Mouse (Mus musculus) forebrain, embryonic 14.5 days (tissue): ENCODE measurements around the gene Trat1. TPM values are rescaled to one million over a fixed set of nuclear protein-coding genes. Genes with fewer than 3 reads are reported as not detected.

ENCODE experiments used
- ATAC-seq: fragments of 200-750 bp; cut with Nextera tagmentation; 2 replicates; pipeline ENCODE4 v1.8.0; 2017; ENCODE audit warnings: mild to moderate bottlenecking, moderate library complexity
- DNase-seq: peaks from one replicate; pipeline ENCODE4 v3.0.0-alpha.2; 2015; ENCODE audit warnings: low spot score
- H3K27ac ChIP-seq: fragments of 300-500 bp; sonication (generic); 2 replicates; pipeline ENCODE4 v1.5.1; 2014; ENCODE audit warnings: low read depth, mild to moderate bottlenecking, control low read depth, low read length, moderate library complexity
- H3K27me3 ChIP-seq: fragments of 300-500 bp; sonication (generic); replicated peaks from 2 replicates; pipeline ENCODE4 v1.6.1; 2014; ENCODE audit warnings: low read length, control low read depth, mixed read lengths; ENCODE audit not compliant: control insufficient read depth, insufficient read depth
- H3K36me3 ChIP-seq: fragments of 300-500 bp; sonication (generic); 2 replicates; pipeline ENCODE4 v1.6.1; 2014; ENCODE audit warnings: low read length, control low read depth; ENCODE audit not compliant: control insufficient read depth, insufficient read depth
- H3K4me1 ChIP-seq: fragments of 300-500 bp; sonication (generic); 2 replicates; pipeline ENCODE4 v1.6.1; 2014; ENCODE audit warnings: antibody characterized with exemption, low read length, control low read depth; ENCODE audit not compliant: control insufficient read depth, insufficient read depth
- H3K4me2 ChIP-seq: fragments of 300-500 bp; sonication (generic); 2 replicates; pipeline ENCODE4 v1.6.1; 2014; ENCODE audit warnings: mild to moderate bottlenecking, control low read depth, low read length
- H3K4me3 ChIP-seq: fragments of 300-500 bp; sonication (generic); 2 replicates; pipeline ENCODE4 v1.5.1; 2014; ENCODE audit warnings: low read depth, low read length, control low read depth
- H3K9ac ChIP-seq: fragments of 300-500 bp; sonication (generic); 2 replicates; pipeline ENCODE4 v1.6.1; 2014; ENCODE audit warnings: mild to moderate bottlenecking, low read length, control low read depth, moderate library complexity
- H3K9me3 ChIP-seq: fragments of 300-500 bp; sonication (generic); replicated peaks from 2 replicates; pipeline ENCODE4 v1.6.1; 2016; ENCODE audit warnings: low read length, control low read depth, mixed read lengths; ENCODE audit not compliant: control insufficient read depth
- WGBS: fragments of 180-500 bp; shearing (Covaris S2); extraction: QIAGEN DNeasy Blood & Tissue Kit; methylation state at CpG from one replicate; pipeline ENCODE4 v1.1.7; 2014; 5-methylcytosine and 5-hydroxymethylcytosine counted together
- polyA plus RNA-seq: library from polyadenylated mRNA; unstranded; fragments of >200 nt; fragmentation: Nextera tagmentation; extraction: Ambion mirVana; gene quantifications from 2 replicates; pipeline ENCODE4 v1.2.1, GENCODE M21; 2014

Trat1 gene
- polyA plus RNA-seq, 1 experiment from 2014 or later: not detected

- H3K9me3 ChIP-seq: no peaks in the 10 kb centered on the region
- no peak overlapping the region for H3K9ac ChIP-seq
- ATAC-seq (no peak), DNase-seq (no peak)
- no peaks in the 10 kb centered on the region for H3K4me1 ChIP-seq
- no peaks in the 10 kb centered on the region for H3K36me3 ChIP-seq
- 88% methylated on average over 3 of the region's 3 CpGs for WGBS
- no peaks in the 10 kb centered on the region for H3K27me3 ChIP-seq
- H3K4me3 ChIP-seq: no peak overlapping the region
- no peak overlapping the region for H3K4me2 ChIP-seq
- no peak overlapping the region for H3K27ac ChIP-seq
These were observed 30.3 kb downstream of the Trat1 start for GRCm38 (mm10) chr16:48741549-48741948.

- no peaks in the 10 kb centered on the region for H3K36me3 ChIP-seq
- H3K9ac ChIP-seq: no peak overlapping the region
- no peaks in the 10 kb centered on the region for H3K27me3 ChIP-seq
- DNase-seq (no peak), ATAC-seq (no peak)
- no peak overlapping the region for H3K4me2 ChIP-seq
- WGBS: 93% methylated on average over 6 of the region's 6 CpGs
- no peak overlapping the region for H3K27ac ChIP-seq
- H3K4me1 ChIP-seq: no peaks in the 10 kb centered on the region
- no peaks in the 10 kb centered on the region for H3K9me3 ChIP-seq
- H3K4me3 ChIP-seq: no peak overlapping the region
These were observed 31.8 kb downstream of the Trat1 start for GRCm38 (mm10) chr16:48739974-48740373.

GRCm38 (mm10) chr16:48738429-48738828, 33.4 kb downstream of the Trat1 start:
- DNase-seq (no peak), ATAC-seq (no peak)
- no peaks in the 10 kb centered on the region for H3K4me1 ChIP-seq
- no peak overlapping the region for H3K9ac ChIP-seq
- no peak overlapping the region for H3K4me3 ChIP-seq
- WGBS: 89% methylated on average over 2 of the region's 2 CpGs
- no peaks in the 10 kb centered on the region for H3K9me3 ChIP-seq
- no peaks in the 10 kb centered on the region for H3K27me3 ChIP-seq
- H3K4me2 ChIP-seq: no peak overlapping the region
- no peaks in the 10 kb centered on the region for H3K36me3 ChIP-seq
- H3K27ac ChIP-seq: no peak overlapping the region

- 91% methylated on average over 3 of the region's 3 CpGs for WGBS
- H3K9me3 ChIP-seq: no peaks in the 10 kb centered on the region
- no peaks in the 10 kb centered on the region for H3K36me3 ChIP-seq
- no peaks in the 10 kb centered on the region for H3K4me1 ChIP-seq
- no peak for ATAC-seq
- no peak overlapping the region for H3K4me3 ChIP-seq
- DNase-seq: no peak
- no peak overlapping the region for H3K4me2 ChIP-seq
- no peak overlapping the region for H3K9ac ChIP-seq
- no peaks in the 10 kb centered on the region for H3K27me3 ChIP-seq
- H3K27ac ChIP-seq: no peak overlapping the region
These were observed 34.9 kb downstream of the Trat1 start for GRCm38 (mm10) chr16:48736890-48737289.

- H3K9ac ChIP-seq: no peak overlapping the region
- H3K4me2 ChIP-seq: no peak overlapping the region
- 59% methylated on average over 3 of the region's 3 CpGs for WGBS
- ATAC-seq (peak; percentile 50), DNase-seq (peak; percentile 42)
- H3K27ac ChIP-seq: no peak overlapping the region
- no peak overlapping the region for H3K4me3 ChIP-seq
- H3K27me3 ChIP-seq: no peaks in the 10 kb centered on the region
- no peaks in the 10 kb centered on the region for H3K9me3 ChIP-seq
- no peaks in the 10 kb centered on the region for H3K36me3 ChIP-seq
- no peaks in the 10 kb centered on the region for H3K4me1 ChIP-seq
These were observed 51.6 kb downstream of the Trat1 start for GRCm38 (mm10) chr16:48720259-48720658.

- ATAC-seq (no peak), DNase-seq (no peak)
- no peaks in the 10 kb centered on the region for H3K9me3 ChIP-seq
- no peaks in the 10 kb centered on the region for H3K4me1 ChIP-seq
- H3K9ac ChIP-seq: no peak overlapping the region
- 77% methylated on average over 3 of the region's 3 CpGs for WGBS
- H3K27ac ChIP-seq: no peak overlapping the region
- no peak overlapping the region for H3K4me2 ChIP-seq
- H3K27me3 ChIP-seq: no peaks in the 10 kb centered on the region
- no peaks in the 10 kb centered on the region for H3K36me3 ChIP-seq
- H3K4me3 ChIP-seq: no peak overlapping the region
These were observed 52.1 kb downstream of the Trat1 start for GRCm38 (mm10) chr16:48719679-48720078.

GRCm38 (mm10) chr16:48716343-48716742, 55.5 kb downstream of the Trat1 start:
- Histone ChIP-seq H3K27ac (no peak overlapping the region), H3K4me3 (no peak overlapping the region), H3K36me3 (no peaks in the 10 kb centered on the region), H3K27me3 (no peaks in the 10 kb centered on the region), H3K9me3 (no peaks in the 10 kb centered on the region), H3K4me2 (no peak overlapping the region), H3K4me1 (no peaks in the 10 kb centered on the region), H3K9ac (no peak overlapping the region)
- DNase-seq (no peak), ATAC-seq (no peak)

GRCm38 (mm10) chr16:48701896-48702295, 69.9 kb downstream of the Trat1 start:
- Histone ChIP-seq H3K36me3 (no peaks in the 10 kb centered on the region), H3K4me1 (no peaks in the 10 kb centered on the region), H3K4me3 (no peak overlapping the region), H3K27me3 (no peaks in the 10 kb centered on the region), H3K9me3 (no peaks in the 10 kb centered on the region), H3K4me2 (no peak overlapping the region), H3K27ac (no peak overlapping the region), H3K9ac (no peak overlapping the region)
- 96% methylated on average over 3 of the region's 3 CpGs for WGBS
- ATAC-seq (no peak), DNase-seq (no peak)
